Mouse (Mus musculus) neural tube, embryonic 15.5 days (tissue): ENCODE measurements at regions not wholly inside any gene's neighbourhood (a gene's known extent, or its start where the extent isn't known, plus 50 kb on each side); places are given as distances from the start of the nearest gene placed in this dataset.
"Not testable (repeated sequence)": the region's sequence is repeated elsewhere in the genome, so short reads cannot be mapped to it uniquely, and the experiment has no call there.

Experiments used
- ATAC-seq: fragments of 200-750 bp; cut with Nextera tagmentation; 2 replicates; pipeline ENCODE4 v1.8.0; 2017; ENCODE audit warnings: mild to moderate bottlenecking, moderate TSS enrichment, moderate library complexity; ENCODE audit not compliant: low FRiP score
- H3K27ac ChIP-seq: fragments of 300-500 bp; sonication (generic); replicated peaks from 2 replicates; pipeline ENCODE4 v1.5.1; 2015; ENCODE audit warnings: mild to moderate bottlenecking, inconsistent platforms
- H3K27me3 ChIP-seq: fragments of 300-500 bp; sonication (generic); replicated peaks from 2 replicates; pipeline ENCODE4 v1.6.1; 2015; ENCODE audit warnings: inconsistent platforms
- H3K36me3 ChIP-seq: fragments of 300-500 bp; sonication (generic); 2 replicates; pipeline ENCODE4 v1.6.1; 2015; ENCODE audit warnings: inconsistent platforms
- H3K4me1 ChIP-seq: fragments of 300-500 bp; sonication (generic); 2 replicates; pipeline ENCODE4 v1.6.1; 2015; ENCODE audit warnings: inconsistent platforms
- H3K4me2 ChIP-seq: fragments of 300-500 bp; sonication (generic); 2 replicates; pipeline ENCODE4 v1.6.1; 2015; ENCODE audit warnings: inconsistent platforms, mild to moderate bottlenecking, moderate library complexity
- H3K4me3 ChIP-seq: fragments of 300-500 bp; sonication (generic); replicated peaks from 2 replicates; pipeline ENCODE4 v1.5.1; 2015; ENCODE audit warnings: mild to moderate bottlenecking, inconsistent platforms
- H3K9ac ChIP-seq: fragments of 300-500 bp; sonication (generic); replicated peaks from 2 replicates; pipeline ENCODE4 v1.6.1; 2015; ENCODE audit warnings: mild to moderate bottlenecking, inconsistent platforms
- H3K9me3 ChIP-seq: fragments of 300-500 bp; sonication (generic); replicated peaks from 2 replicates; pipeline ENCODE4 v1.6.1; 2016; ENCODE audit warnings: inconsistent platforms
- WGBS: fragments of 180-500 bp; shearing (Covaris S2); methylation state at CpG from one replicate; pipeline ENCODE4 v1.1.7; 2015; ENCODE audit warnings: mixed read lengths; 5-methylcytosine and 5-hydroxymethylcytosine counted together

DNA sequence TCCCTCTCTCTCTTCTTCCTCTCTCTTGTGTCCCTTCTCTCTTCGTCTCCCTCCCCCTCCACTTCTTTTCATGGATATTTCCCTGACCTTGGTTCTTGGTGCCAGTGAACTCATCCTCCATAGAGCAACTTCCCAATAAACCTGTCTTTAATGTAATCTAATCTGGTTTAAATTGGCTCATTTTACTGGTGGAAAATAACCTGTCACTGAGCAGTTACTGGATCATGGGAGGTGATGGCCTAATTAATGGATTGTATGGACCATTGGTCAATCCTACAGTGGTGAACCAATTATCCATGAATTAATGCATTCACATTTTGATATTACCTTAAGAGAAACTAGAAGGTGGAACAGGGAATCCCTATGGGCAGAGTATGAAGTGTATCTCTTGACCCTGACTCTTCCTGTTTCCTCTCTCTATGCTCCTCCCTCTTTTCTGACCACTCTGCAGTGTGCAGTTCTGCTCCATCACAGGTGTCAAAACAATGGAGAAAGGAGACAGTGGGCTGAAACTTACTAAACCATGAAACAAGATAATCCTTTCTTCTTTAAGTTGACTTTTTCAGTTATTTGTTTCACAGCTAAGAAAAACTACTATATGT is 187.5 kb upstream of the Arrdc3 start:
- no peaks in the 10 kb centered on the region for H3K4me1 ChIP-seq
- H3K9ac ChIP-seq = no peak overlapping the region
- H3K9me3 ChIP-seq = no peaks in the 10 kb centered on the region
- H3K4me2 ChIP-seq = no peak overlapping the region
- ATAC-seq = no peak
- WGBS = 43% methylated on average over 1 of the region's 1 CpGs
- H3K27ac ChIP-seq = no peak overlapping the region
- H3K27me3 ChIP-seq = no peaks in the 10 kb centered on the region
- H3K36me3 ChIP-seq = no peaks in the 10 kb centered on the region
- H3K4me3 ChIP-seq = no peak overlapping the region

GRCm38 (mm10) chr13:80709531-80710306 is 173.5 kb upstream of the Arrdc3 start:
- no peak overlapping the region for H3K4me2 ChIP-seq
- H3K27me3 ChIP-seq = no peaks in the 10 kb centered on the region
- WGBS = 70% methylated on average over 9 of the region's 9 CpGs
- no peak overlapping the region for H3K27ac ChIP-seq
- no peak overlapping the region for H3K4me3 ChIP-seq
- no peak overlapping the region for H3K9ac ChIP-seq
- no peaks in the 10 kb centered on the region for H3K4me1 ChIP-seq
- no peaks in the 10 kb centered on the region for H3K9me3 ChIP-seq
- no peak for ATAC-seq
- H3K36me3 ChIP-seq = no peaks in the 10 kb centered on the region

DNA sequence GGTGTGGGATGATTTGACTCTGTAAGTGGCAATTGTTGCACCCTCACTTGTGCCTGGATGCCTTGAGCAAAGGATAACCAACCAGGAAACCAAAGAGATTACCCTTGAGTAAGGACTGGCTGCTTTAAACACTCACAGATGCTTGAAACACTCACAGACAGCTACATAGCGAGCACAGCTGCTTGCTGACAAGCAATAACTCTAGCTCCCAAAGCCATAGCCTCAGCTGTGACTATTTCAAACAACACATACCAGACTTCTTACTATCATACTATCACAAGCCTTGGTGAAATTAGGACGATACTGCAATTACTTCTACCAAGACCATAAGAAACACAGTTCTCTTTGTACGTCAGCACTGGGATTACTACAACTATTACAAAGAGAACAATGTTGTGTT is 163.9 kb upstream of the Arrdc3 start:
- 74% methylated on average over 3 of the region's 3 CpGs for WGBS
- H3K27me3 ChIP-seq = no peaks in the 10 kb centered on the region
- no peaks in the 10 kb centered on the region for H3K9me3 ChIP-seq
- H3K4me2 ChIP-seq = no peak overlapping the region
- ATAC-seq = no peak
- H3K4me1 ChIP-seq = no peaks in the 10 kb centered on the region
- H3K9ac ChIP-seq = no peak overlapping the region
- H3K4me3 ChIP-seq = no peak overlapping the region
- no peaks in the 10 kb centered on the region for H3K36me3 ChIP-seq
- no peak overlapping the region for H3K27ac ChIP-seq

DNA sequence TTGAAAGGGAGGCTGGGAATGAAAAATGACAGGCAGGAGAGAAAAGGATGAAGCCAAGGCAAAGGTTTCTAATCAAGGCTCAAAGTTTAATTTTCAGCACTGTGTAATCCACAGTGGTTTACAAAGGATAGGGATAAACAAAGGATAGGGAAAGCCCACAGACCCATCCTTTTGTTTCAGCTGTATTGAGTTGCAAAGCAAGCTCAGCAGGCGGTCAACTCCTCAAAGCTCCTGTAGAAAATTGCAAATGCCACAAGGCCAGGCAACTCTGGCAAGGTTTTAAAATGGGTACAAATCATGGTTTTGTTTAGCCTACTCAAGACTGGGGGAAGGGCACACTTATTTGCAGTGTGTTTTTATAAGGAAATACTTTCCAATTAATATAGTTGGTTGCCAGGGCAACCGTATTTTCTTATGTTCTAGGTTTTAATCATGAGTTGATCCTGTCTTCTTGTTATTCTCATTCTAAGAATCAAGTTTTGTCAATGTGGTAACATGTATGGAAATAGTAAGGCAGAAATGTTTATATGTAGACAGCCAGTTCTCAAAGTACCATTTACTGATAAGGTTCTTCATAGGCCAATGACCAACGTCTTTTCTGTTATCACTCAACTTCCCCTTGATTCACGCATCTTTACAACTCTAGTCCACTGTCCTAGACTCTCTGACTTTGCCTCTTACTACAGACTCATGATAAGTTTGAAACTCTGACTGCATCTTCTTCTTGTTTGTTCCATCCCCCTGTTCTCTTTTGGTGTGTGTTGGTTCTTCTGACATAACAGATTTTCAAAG is 159.8 kb upstream of the Arrdc3 start:
- H3K36me3 ChIP-seq = no peaks in the 10 kb centered on the region
- no peaks in the 10 kb centered on the region for H3K27me3 ChIP-seq
- H3K4me2 ChIP-seq = no peak overlapping the region
- WGBS = 36% methylated on average over 4 of the region's 4 CpGs
- H3K4me1 ChIP-seq = no peaks in the 10 kb centered on the region
- H3K27ac ChIP-seq = no peak overlapping the region
- no peaks in the 10 kb centered on the region for H3K9me3 ChIP-seq
- no peak overlapping the region for H3K9ac ChIP-seq
- H3K4me3 ChIP-seq = no peak overlapping the region
- no peak for ATAC-seq

DNA sequence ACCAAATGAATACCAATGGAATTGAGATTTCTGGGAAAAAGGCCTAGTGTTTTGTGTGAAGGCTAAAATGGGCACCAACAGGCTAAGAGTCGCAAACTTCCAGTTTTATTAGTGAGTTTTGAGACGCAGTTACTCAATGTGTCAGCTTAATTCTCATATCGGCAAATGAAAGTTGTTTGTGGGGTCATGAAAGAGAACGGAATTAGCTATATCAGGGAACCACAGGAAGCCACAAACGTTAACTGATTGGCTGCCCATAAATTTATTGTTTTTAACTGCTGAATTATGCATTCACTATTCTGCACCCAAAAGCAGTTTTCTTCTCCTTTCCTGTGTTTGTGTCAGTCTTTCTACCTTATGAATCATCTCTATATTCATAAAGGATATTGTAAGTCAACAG is 154.0 kb upstream of the Arrdc3 start:
- Histone ChIP-seq H3K9ac (no peak overlapping the region), H3K4me1 (no peaks in the 10 kb centered on the region), H3K36me3 (no peaks in the 10 kb centered on the region), H3K4me2 (no peak overlapping the region), H3K9me3 (no peaks in the 10 kb centered on the region), H3K4me3 (no peak overlapping the region), H3K27ac (no peak overlapping the region), H3K27me3 (no peaks in the 10 kb centered on the region)
- no peak for ATAC-seq
- WGBS = 79% methylated on average over 5 of the region's 5 CpGs

GRCm38 (mm10) chr13:80745991-80746390 is 137.2 kb upstream of the Arrdc3 start:
- no peaks in the 10 kb centered on the region for H3K4me1 ChIP-seq
- WGBS = 72% methylated on average over 2 of the region's 2 CpGs
- no peak for ATAC-seq
- H3K9ac ChIP-seq = no peak overlapping the region
- no peak overlapping the region for H3K4me3 ChIP-seq
- H3K27ac ChIP-seq = no peak overlapping the region
- no peaks in the 10 kb centered on the region for H3K9me3 ChIP-seq
- no peak overlapping the region for H3K4me2 ChIP-seq
- no peaks in the 10 kb centered on the region for H3K36me3 ChIP-seq
- H3K27me3 ChIP-seq = no peaks in the 10 kb centered on the region

- not testable (repeated sequence) for H3K9ac ChIP-seq, H3K4me3 ChIP-seq, H3K36me3 ChIP-seq, H3K9me3 ChIP-seq, H3K27ac ChIP-seq, H3K4me1 ChIP-seq, H3K27me3 ChIP-seq, H3K4me2 ChIP-seq, ATAC-seq
- WGBS = 44% methylated on average over 6 of the region's 6 CpGs
These were observed 136.2 kb upstream of the Arrdc3 start for GRCm38 (mm10) chr13:80747022-80747421.
